Mouse (Mus musculus) inflammation-experienced regulatory T-cells, adult 16 weeks (primary cell): ENCODE results near the gene Mpeg1. TPM values are rescaled to one million over a fixed set of nuclear protein-coding genes. Genes with fewer than 3 reads are reported as not detected.

Experiments
- polyA plus RNA-seq: library from polyadenylated mRNA; unstranded; fragments of 100-300 nt; shearing (Covaris generic); gene quantifications from one replicate; pipeline ENCODE4 v1.2.1, GENCODE M21; 2017

Gene Mpeg1
- polyA plus RNA-seq, result 0.96 TPM

DNA sequence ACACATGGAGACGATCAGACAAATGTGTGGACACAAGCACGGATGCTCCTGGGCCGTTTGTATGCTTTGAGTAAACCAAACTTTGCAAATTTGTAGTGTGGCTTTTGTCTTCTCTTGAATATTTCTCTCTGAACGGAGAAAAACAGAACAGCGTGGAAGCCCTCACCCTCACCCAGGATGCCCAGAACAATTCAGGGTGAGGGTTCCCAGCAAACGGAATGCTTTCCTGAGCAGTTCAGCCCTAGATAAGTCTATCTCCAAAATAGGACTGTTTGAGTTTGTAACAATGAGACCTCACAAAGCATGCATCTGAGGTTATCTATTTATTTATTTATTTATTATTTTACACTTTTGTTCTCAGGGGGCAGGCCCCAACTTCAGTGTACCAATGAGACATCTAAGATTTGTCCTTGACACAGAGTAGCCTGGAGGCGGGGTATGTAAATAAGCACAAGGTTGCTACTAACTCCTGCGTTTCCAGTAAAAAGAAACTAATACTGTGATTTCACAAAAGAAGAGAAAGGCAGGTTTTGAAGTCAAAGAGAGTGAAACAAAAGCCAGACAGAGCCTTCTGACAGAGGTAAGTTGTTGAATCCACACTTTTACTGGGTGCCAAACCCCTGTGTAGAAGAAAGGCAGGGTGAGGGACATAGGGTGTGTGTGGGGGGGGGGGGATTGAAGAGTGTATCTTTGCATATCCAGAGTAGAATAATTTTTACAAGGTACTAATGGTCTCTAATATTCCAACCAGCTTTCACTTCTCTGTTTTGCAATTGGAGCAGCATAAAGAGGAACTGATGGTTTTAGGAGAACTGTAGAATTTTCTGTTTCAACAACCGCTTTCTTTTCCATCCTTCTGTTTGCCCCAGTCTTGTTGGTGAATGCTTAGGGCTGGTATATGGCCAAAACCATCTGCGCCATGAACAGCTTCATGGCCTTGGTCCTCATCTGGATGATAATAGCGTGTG, at the start of gene Mpeg1:
Mpeg1 (plus strand) TSS at position 498 of the 968 bp plus-strand sequence.

DNA sequence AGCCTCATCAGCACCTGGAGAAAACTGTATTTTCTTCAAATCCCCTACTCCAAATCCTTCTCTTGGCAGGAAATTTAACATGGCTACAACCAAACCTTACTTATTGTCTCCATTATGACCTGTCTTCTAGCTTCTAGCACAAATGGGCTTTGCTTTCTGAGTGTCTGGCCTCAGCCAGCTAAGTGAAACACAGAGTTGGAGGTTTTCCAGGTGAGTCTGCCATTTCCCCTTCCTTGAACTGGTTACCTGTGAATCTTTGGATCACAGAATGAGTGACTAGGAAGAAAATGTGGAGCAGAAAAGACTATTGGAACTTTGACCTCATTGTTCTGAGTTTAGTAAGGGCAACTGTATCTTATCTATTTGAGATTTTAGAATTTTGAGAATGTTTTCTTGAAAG, 43.2 kb upstream of the Mpeg1 start, which contains the start of gene Olfr1441:
Olfr1441 (plus strand) TSS at position 73 of the 400 bp plus-strand sequence.

DNA sequence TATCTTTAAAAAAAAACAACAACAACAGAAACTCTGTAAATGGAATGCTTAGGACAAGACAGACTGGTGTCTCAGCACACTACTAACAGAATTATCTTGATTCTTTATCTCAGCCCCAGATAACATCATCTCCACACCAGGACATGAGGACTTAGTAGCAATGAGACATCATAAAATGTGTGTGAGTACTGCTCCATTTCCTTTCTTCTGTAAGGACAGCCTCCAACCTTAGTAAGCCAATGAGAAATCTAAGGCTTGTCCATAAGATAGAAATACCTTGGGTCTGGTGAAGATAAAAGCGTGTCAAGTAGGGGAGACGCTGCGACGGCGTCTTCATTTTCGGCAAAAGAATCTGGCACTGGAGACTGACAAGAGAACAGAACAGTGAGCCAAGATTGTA, 33.0 kb upstream of the Mpeg1 start, which contains the start of gene Pfpl:
Pfpl (plus strand) TSS at position 301 of the 400 bp plus-strand sequence.

GRCm38 (mm10) chr19:12501370-12502347, 41.1 kb downstream of the Mpeg1 start, which contains the start of gene Dtx4:
Dtx4 (minus strand) TSS chr19:12501454.

Other genes with a start within 250 kb of the Mpeg1 start
- gene Olfr1432, start 228.2 kb upstream of the Mpeg1 start, polyA plus RNA-seq, result not detected
- not detected for gene Olfr262, start 219.1 kb upstream of the Mpeg1 start, polyA plus RNA-seq
- not detected for gene Olfr235, start 199.7 kb upstream of the Mpeg1 start, polyA plus RNA-seq
- not detected for gene Olfr1434, start 180.9 kb upstream of the Mpeg1 start, polyA plus RNA-seq
- not detected for gene Olfr1436, start 161.6 kb upstream of the Mpeg1 start, polyA plus RNA-seq
- not detected for gene Olfr1437, start 135.7 kb upstream of the Mpeg1 start, polyA plus RNA-seq
- gene Olfr1438-ps1, start 124.9 kb upstream of the Mpeg1 start, polyA plus RNA-seq, result not detected
- gene Olfr1440, start 73.5 kb upstream of the Mpeg1 start, polyA plus RNA-seq, result not detected
- gene Olfr1441, start 43.3 kb upstream of the Mpeg1 start, polyA plus RNA-seq, result not detected
- not detected for gene Pfpl, start 32.9 kb upstream of the Mpeg1 start, polyA plus RNA-seq
- 9.6 TPM for gene Dtx4, start 40.7 kb downstream of the Mpeg1 start, polyA plus RNA-seq
- 57.0 TPM for gene Fam111a, start 85.0 kb downstream of the Mpeg1 start, polyA plus RNA-seq
- not detected for gene Gm4952, start 139.2 kb downstream of the Mpeg1 start, polyA plus RNA-seq
- not detected for gene Glyat, start 172.5 kb downstream of the Mpeg1 start, polyA plus RNA-seq
- gene Olfr1442, start 209.7 kb downstream of the Mpeg1 start, polyA plus RNA-seq, result not detected
- gene Olfr1443, start 217.3 kb downstream of the Mpeg1 start, polyA plus RNA-seq, result not detected
- gene Keg1, start 235.0 kb downstream of the Mpeg1 start, polyA plus RNA-seq, result not detected